Mouse (Mus musculus) cerebellum, adult 18-20 months (tissue): Measurements from ENCODE around the gene Gcc1.

Experiments
- DNase-seq, 2 experiments: peaks; one replicate each; pipeline ENCODE4 v3.0.0; 2021

Gcc1 gene

GRCm38 (mm10) chr6:28421469-28422000 lies 6.7 kb downstream of the Gcc1 start:
- peak; percentile 93 to 94 for DNase-seq

- no peak for DNase-seq
Measured at GRCm38 (mm10) chr6:28420865-28421264, 7.3 kb downstream of the Gcc1 start.

GRCm38 (mm10) chr6:28420361-28420760 lies 7.8 kb downstream of the Gcc1 start:
- DNase-seq, result no peak

DNA sequence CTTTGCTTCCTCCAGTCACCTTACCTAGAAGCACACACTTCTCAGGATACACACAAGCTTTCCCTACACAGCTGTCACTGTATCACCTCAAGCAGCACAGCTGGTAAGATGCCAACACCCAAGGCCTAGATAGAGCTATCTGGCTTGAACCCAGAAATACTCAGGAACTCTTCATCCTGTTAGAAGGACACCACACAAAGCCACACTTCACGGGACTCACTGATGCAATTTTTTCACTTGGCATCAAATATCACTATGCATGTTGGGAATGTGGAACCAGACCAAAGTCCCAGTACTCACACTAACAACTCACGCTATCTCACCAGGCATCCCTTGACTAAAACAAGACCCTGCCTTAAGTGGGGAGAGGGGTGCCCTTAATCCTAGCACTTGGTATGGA lies 8.5 kb downstream of the Gcc1 start:
- DNase-seq, result no peak

DNA sequence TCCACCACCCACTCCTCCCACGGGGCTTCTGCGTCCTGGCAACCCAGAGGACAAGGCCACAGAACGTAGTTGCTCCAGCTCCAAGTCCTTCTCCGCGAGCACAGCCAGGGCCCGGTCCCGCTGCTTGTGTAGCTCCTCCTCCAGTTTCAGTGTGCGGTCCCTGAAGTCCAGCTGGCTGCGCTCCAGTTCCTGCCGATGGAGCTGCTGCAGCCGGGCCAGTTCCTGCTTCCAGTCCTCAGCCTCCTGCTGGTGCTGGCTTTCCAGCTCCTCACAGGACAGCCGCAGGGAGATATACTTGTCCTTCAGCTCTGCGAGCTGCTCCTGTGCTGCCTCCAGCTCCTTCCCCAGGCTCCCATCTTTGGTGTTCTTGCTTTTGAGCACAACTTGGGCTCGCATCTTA lies 9.7 kb downstream of the Gcc1 start:
- DNase-seq, result peak; percentile 89

DNA sequence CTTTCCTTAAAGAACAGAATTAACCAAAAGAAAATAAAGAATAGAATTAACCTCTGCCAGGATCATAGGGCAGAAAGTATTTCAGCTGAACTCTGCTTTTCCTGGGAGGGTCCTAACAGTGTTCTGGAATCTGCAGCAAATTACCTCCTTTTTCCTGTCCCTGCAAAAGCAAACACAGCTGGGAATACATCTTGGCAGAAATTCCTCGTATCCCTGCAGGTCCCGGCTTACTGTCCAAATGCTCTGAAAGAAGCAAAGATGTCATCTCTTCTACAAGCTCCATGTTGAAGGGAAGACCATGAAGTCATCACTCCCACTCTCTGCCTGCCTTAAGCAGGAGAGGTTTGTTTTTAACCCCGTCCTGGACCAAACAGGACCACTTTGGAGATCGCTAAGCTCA lies 11.2 kb downstream of the Gcc1 start:
- DNase-seq, result no peak

DNA sequence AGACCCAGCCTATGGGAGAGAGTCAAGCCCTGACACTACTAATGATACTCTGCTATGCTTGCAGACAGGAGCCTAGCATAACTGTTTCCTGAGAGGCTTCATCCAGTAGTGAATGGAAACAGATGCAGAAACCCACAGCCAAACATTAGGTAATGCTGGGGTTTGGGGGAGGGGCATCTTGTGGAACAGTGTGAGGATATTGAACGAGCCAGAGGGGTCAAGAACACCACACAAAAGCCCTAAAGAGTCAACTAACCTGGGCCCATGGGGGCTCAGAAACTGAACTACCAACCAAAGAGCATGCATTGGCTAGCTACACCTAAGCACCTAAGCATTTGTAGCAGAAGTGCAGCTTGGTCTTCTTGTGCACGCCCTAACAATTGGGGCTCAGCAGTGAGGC lies 17.0 kb downstream of the Gcc1 start:
- DNase-seq, result no peak

GRCm38 (mm10) chr6:28410053-28410452 lies 18.1 kb downstream of the Gcc1 start:
- DNase-seq, result no peak

GRCm38 (mm10) chr6:28399791-28400190 lies 28.4 kb downstream of the Gcc1 start:
- no peak for DNase-seq

GRCm38 (mm10) chr6:28398726-28399125 lies 29.5 kb downstream of the Gcc1 start:
- DNase-seq, result no peak

DNA sequence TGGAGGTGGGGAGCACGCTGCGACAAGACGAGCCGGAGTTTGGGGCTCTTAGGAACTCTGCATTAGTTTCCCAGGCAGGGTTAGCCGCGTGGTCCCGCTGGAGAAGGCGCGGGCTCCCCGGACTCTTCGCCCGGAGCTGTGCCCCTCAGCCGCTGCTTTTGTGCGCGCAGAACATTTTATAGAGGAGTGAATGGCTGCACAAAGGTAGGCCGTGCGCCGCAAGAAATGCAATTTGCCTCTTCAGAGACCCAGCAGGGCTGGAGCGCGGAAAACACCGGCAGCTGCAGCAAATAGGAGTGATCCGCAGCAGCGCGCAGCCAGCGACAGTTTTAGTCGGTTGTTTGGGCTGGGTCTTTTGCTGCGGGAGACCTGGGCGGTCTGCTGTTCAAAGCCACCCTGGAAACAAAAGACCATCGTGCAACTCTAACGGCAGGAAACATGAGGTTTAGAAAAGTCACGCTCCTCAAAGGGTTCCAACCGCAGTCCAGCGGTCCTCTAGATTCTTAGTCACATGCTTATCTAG lies 30.4 kb downstream of the Gcc1 start, which contains the start of gene Zfp800:
Gene Zfp800 (minus strand): TSS at position 325 of the 523 bp plus-strand sequence.
- peak in 1 of 2 experiments; percentile 25 for DNase-seq

DNA sequence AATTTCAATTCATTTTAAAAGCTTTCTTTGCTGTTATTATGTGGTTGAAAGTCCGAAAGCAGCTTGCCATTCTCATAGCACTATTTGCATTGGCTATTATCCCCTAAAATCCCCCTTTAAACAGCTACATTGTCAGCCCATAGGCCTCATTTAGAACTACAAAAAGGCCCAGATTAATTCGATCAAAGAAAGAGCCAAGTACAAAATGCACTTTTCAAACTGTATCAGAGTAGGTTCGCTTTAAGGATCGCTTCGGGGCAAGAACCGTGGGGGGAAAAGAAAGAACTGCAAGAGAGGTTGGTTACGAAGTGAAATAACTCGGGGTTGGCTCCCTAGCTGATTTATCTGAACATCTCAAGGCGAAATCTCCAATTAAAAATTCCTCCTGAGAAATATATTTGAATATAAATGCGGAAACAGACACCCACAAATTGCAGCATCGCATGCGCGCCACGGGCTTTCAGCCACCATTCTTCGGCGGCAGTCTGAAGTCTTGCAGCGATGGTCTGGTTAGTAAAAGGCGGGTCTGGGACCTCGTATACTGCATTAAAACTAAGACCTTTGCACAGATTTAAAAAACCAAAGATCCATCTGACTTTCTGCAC lies 31.2 kb downstream of the Gcc1 start:
- peak in 1 of 2 experiments; percentile 28 for DNase-seq

DNA sequence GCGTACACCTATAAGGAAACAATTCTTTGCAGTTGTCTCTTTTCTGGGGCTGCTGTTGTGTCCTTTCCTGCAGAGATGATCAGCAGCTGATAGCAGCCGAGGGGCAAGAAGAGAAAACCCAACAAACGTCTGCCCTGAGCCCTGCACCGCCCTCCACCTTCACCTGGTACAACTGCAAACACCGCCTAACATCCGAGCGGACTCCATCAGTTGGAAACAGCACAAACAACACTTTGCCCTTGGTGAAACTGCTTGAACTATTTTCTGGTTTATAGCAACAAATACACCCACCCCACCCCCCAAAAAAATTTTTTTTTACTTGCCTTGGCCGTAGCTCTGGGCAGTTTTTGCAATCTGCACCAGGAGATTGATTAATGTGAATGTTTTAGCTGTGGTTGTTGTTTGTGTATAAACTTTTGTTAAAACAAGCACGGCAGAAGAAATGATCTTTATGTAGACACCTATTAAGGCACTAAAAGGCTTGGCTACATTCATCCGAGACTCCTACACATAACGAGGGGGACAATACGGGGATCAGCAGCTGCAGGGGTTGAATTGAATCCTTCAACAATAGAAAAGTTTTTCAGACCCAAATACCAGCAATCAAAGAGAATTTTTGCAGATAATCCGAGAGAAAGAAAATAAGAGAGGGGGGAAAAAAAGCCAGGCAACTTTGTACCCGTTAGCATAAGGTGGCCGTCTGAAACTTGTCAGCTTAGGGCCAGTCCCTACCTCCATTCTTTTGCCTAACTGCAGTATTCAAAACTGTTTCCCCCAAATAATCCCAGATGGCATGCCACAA lies 31.9 kb downstream of the Gcc1 start:
- no peak for DNase-seq

- no peak for DNase-seq
Measured at GRCm38 (mm10) chr6:28389038-28389437, 39.2 kb downstream of the Gcc1 start.

DNA sequence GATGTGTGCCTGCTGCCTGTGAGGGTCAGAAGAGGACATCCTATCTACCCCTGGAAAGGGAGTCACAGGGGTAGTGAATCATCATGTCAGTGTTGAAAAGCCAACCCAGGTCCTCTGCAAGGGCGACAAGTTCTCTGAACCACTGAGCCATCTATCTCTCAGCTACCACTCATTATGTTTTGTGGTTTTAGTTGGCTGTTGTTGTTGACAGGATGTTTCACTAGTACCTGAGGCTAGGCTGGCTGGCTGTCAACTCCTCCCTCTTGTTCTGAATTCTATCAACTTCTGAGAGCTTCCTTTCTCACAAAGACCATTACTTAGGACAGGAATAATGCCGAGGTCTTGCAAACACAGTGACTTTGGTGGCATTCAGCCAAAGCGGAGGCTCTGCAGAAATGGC lies 43.0 kb downstream of the Gcc1 start:
- no peak for DNase-seq

GRCm38 (mm10) chr6:28381983-28382382 lies 46.2 kb downstream of the Gcc1 start:
- DNase-seq, result no peak

- DNase-seq, result no peak
Measured at GRCm38 (mm10) chr6:28369966-28370683, 58.1 kb downstream of the Gcc1 start.

DNA sequence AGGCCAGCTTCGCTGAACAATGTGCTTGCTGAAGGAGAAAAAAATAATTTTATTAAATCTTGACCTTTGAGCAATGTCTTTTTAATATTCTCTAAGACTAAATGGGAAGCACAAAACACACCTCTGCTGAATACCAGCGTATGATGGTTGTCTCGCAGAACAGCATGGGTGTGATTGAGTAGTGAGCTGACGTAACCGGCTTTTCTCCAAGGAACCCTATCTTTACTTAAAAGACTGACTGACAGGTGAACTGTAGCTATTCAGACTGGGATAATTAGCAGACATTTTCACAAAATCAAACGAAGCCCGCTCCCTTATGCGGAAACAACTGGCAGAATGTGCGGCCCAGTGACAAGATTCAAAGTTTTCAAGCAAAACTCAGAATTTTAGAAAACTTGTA lies 60.6 kb downstream of the Gcc1 start:
- DNase-seq, result no peak
